Mouse (Mus musculus) gastrocnemius, postnatal 10 days (tissue): Measurements from ENCODE around the gene Cmtm6. TPM values are rescaled to one million over a fixed set of nuclear protein-coding genes. Genes with fewer than 3 reads are reported as not detected.
A peak's percentile ranks its signal among the peaks of the same experiment; 100 is the strongest.
"Not testable (repeated sequence)": the region's sequence is repeated elsewhere in the genome, so short reads cannot be mapped to it uniquely, and the experiment has no call there.

Experiments used
- DNase-seq: peaks from one replicate; pipeline ENCODE4 v3.0.0; 2021; ENCODE audit warnings: mixed read lengths
- long read RNA-seq, 2 experiments: library from polyadenylated mRNA; stranded (forward); transcript quantifications; one replicate each; pipeline ENCODE4 v2.0.0; 2021
- total RNA-seq, 2 experiments: library from RNA; stranded (reverse); gene quantifications; 2 replicates each; pipeline ENCODE4 v1.2.3; 2021

Cmtm6 gene
- 10 to 100 TPM; 15.9 to 18.8 TPM for total RNA-seq
- long read RNA-seq, experiment 1, transcript Cmtm6-201 (4 exons, 3,383 nt): major isoform, 80 of 86 reads
- long read RNA-seq, experiment 1, partial matches to known transcripts: 0 of 86 reads
- long read RNA-seq, experiment 1, other reads (novel, unspliced or antisense): 6 of 86 reads
- long read RNA-seq, experiment 2, transcript Cmtm6-201 (4 exons, 3,383 nt): major isoform, 48 of 54 reads
- long read RNA-seq, experiment 2, partial matches to known transcripts: 0 of 54 reads
- long read RNA-seq, experiment 2, other reads (novel, unspliced or antisense): 6 of 54 reads

GRCm38 (mm10) chr9:114731011-114731755, at the start of gene Cmtm6:
Cmtm6 (plus strand) TSS chr9:114731116.
- DNase-seq: peak; percentile 99

GRCm38 (mm10) chr9:114682193-114682592, 48.7 kb upstream of the Cmtm6 start:
- DNase-seq: no peak

DNA sequence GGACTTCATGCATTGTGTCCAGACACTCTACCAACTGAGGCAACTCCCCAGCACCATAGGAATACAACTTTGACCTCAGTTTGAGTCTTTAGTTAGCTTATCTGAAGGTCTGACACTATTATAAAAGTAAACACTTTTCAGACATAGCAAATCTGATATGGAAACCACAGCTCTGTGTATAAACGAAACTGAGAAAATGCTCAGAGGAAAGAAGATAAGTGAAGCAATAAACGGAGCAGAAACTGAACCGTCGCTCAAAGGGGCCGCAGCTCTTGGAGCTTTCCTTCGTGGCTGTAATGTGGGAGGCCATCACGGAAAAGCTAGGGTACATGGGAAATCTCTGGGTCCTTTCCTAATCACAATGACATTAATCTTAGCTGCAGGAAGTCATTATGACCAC, 44.7 kb upstream of the Cmtm6 start:
- DNase-seq: no peak

DNA sequence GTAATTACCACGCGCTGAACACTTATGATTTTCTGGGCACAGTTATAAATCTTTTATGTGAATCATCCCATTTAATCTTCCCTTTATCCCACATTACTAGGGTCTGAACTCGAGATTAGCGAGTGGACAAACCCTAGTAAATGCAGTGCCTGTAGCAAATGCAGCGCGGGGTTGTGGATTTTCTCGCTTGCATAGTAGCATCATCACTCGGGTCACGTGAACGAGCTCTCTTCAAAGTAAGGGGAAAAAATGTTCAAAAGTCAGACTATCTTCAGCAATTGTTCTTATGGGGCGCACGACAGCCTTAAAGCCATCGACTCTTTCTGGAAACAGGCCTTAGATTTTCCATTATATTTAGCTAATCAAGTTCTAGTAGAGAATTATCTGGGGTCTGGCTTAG, 43.3 kb upstream of the Cmtm6 start:
- DNase-seq: no peak

- peak; percentile 99 for DNase-seq
These were observed 42.5 kb upstream of the Cmtm6 start, which contains the start of gene Dync1li1 for GRCm38 (mm10) chr9:114688252-114688952. Dync1li1 (plus strand) TSS chr9:114688790.

GRCm38 (mm10) chr9:114688953-114689407, 41.9 kb upstream of the Cmtm6 start:
- no peak for DNase-seq

- DNase-seq: no peak
These were observed 40.8 kb upstream of the Cmtm6 start for GRCm38 (mm10) chr9:114690119-114690601.

GRCm38 (mm10) chr9:114691112-114691511, 39.8 kb upstream of the Cmtm6 start:
- DNase-seq: no peak

- DNase-seq: not testable (repeated sequence)
These were observed 35.3 kb upstream of the Cmtm6 start for GRCm38 (mm10) chr9:114695662-114696061.

DNA sequence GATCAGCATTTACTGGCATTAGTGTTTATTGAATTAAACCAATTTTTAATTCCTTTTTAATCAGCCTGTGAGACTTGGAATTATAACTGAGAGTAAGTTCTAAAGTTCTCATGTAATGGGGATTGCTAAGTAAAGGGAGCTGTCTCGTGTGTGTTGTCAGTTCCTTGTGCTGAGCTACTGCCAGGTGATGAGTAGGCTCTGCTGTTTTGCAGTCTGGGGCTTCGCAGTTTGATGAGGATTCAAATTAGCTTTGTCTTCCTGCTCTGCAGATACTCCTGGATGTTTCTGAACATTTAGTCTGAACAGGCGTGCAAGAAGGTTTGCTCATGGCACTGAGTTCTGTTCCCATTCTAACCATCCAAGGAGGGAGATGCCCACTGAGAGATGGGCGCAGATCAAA, 33.8 kb upstream of the Cmtm6 start:
- DNase-seq: no peak

DNA sequence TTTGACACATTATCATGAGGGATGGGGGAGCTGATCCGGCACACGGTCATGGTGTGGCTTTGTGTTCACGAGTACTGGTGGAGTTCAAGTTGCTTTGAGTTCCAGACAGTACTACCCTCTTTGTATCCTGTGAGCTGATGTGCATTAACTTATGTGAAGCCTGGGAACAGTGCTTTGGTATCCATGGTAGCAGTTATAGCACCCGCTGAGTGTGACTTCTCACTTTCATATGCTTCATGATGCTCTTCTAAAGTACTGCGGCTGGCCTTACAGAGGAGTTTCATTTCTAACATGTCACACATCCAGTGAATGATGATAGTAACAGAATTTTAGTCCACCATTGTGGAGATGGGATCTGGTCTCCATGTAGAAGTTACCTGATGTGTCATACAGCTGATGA, 33.0 kb upstream of the Cmtm6 start:
- DNase-seq: no peak

- DNase-seq: no peak
These were observed 31.7 kb upstream of the Cmtm6 start for GRCm38 (mm10) chr9:114699262-114699661.

DNA sequence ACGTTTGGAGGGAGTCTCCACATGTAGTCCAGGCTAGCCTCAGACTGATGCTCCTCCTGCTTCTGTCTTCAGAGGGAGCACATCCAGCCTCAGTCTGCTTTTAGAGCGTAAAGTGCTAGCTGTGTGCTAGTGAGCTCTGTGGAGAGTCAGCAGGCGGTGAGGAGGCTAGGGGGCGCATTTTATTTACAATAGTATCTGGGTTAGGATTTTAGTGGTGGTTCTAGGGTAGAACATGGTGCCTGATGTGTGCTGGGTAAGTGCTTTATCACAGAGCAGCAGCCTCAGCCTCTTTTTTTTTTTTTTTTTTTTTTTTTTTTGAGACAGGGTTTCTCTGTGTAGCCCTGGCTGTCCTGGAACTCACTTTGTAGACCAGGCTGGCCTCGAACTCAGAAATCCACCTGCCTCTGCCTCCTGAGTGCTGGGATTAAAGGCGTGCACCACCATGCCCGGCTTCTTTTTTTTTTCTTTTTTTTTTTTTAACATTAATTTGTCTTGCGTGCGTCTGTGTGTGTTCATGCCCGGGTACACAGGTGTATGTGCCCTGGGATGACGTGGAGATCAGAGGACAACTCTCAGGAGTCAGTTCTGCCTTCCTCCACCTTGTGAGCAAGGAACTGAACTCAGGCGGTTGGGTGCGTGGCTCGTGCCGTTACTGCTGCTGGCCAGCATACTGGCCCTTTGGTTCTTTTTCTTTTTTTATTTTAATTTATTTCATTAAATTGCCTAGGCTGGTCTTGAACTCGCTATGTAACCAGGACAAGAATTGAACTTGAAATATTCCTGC, 30.8 kb upstream of the Cmtm6 start:
- DNase-seq: no peak

- no peak for DNase-seq
These were observed 29.9 kb upstream of the Cmtm6 start for GRCm38 (mm10) chr9:114701031-114701430.

GRCm38 (mm10) chr9:114701921-114702320, 29.0 kb upstream of the Cmtm6 start:
- no peak for DNase-seq

DNA sequence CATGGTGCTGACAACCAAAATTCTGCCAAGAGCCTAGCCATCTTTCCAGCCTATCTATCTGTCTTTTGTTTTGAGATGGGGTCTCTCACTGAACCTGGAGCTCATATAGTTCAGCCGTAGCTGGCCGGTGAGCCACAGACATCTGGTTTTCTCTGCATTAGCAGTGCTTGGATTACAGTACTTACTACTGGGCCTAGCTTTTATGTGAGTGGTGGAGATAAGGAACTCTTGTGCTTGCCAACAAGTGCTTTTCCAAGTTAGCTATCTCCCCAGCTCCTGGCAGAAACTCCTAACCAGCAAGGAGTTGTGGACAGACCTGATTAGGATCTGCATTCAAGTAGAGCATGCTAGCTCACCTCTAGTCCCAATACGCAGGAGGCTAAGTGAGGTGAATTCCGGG, 23.1 kb upstream of the Cmtm6 start:
- no peak for DNase-seq

DNA sequence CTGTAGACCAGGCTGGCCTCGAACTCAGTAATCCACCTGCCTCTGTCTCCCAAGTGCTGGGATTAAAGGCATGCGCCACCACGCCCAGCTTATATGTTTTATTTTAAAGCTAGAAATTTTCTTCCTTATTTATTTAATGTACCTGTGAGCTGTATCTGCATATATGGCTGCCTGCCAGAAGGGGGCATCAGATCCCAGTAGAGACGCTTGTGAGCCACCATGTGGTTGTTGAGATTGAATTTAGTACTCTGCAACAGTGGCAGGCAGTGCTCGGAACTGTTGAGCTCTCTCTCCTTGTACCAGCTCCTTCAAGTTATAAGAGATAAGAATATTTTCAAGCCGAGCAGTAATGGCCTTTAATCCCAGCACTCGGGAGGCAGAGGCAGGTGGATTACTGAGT, 20.6 kb upstream of the Cmtm6 start:
- no peak for DNase-seq

GRCm38 (mm10) chr9:114713481-114713880, 17.4 kb upstream of the Cmtm6 start:
- DNase-seq: no peak

DNA sequence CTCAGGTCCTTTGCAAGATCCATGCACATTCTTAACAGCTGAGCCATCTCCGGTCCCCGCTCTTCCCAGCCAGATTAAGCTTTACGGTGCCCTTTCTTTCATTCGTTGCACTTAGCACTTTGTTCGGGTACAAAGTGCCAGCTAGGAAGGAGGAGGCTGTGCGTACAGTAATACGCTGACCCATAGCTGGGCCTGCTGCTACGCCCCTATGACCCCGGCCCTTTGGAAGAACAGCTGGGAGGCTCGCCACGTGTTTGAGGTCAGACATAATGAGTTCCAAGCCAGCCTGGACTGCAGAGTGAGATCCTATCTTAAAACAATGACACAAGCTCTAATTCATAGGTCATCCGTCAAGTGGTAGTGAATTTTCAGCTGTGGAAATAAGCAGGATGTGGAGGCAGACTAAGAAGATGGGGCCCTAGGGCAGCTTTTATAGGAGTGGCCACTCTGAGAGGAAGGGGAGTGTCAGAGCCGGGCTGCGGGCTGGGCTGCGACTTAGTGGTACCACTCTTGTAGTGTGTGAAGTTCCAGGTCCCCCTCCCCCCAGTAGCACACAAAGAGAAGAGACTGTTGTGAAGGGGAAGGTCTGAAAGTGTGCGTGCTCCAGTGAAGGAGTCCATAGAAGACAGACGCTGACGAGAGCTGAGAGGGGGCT, 14.1 kb upstream of the Cmtm6 start:
- no peak for DNase-seq

- peak; percentile 31 for DNase-seq
These were observed 3.6 kb upstream of the Cmtm6 start for GRCm38 (mm10) chr9:114727315-114727714.

- DNase-seq: not testable (repeated sequence)
These were observed 2.5 kb upstream of the Cmtm6 start for GRCm38 (mm10) chr9:114728432-114728831.
